Mouse (Mus musculus): ENCODE data around the gene Thrap3.

GRCm38 (mm10) chr4:126237721-126238242, 35.2 kb upstream of the Thrap3 start:
- TF ChIP-seq CTCF (IDR thresholded peaks at IDR 0.05; ENCODE audit: low read depth), result peak; percentile 34
- TF ChIP-seq EP300 (optimal IDR thresholded peaks at IDR 0.05), result no peak
